Mouse (Mus musculus) stomach, embryonic 15.5 days (tissue): ENCODE data around the gene Zswim8. TPM values are rescaled to one million over a fixed set of nuclear protein-coding genes. Genes with fewer than 3 reads are reported as not detected.
A peak's percentile ranks its signal among the peaks of the same experiment; 100 is the strongest.

Experiments used
- ATAC-seq: fragments of 200-750 bp; cut with Nextera tagmentation; 2 replicates; pipeline ENCODE4 v1.8.0; 2017; ENCODE audit warnings: low read depth, moderate number of reproducible peaks, moderate TSS enrichment; ENCODE audit not compliant: insufficient read depth, low FRiP score
- H3K27ac ChIP-seq: fragments of 300-500 bp; sonication (generic); 2 replicates; pipeline ENCODE4 v1.5.1; 2015; ENCODE audit warnings: mild to moderate bottlenecking, inconsistent platforms
- H3K27me3 ChIP-seq: fragments of 300-500 bp; sonication (generic); replicated peaks from 2 replicates; pipeline ENCODE4 v1.6.1; 2015; ENCODE audit warnings: inconsistent platforms
- H3K36me3 ChIP-seq: fragments of 300-500 bp; sonication (generic); 2 replicates; pipeline ENCODE4 v1.6.1; 2015; ENCODE audit warnings: inconsistent platforms
- H3K4me1 ChIP-seq: fragments of 300-500 bp; sonication (generic); 2 replicates; pipeline ENCODE4 v1.6.1; 2015; ENCODE audit warnings: inconsistent platforms
- H3K4me2 ChIP-seq: fragments of 300-500 bp; sonication (generic); 2 replicates; pipeline ENCODE4 v1.6.1; 2015; ENCODE audit warnings: mild to moderate bottlenecking, inconsistent platforms
- H3K4me3 ChIP-seq: fragments of 300-500 bp; sonication (generic); replicated peaks from 2 replicates; pipeline ENCODE4 v1.5.1; 2015; ENCODE audit warnings: inconsistent platforms
- H3K9ac ChIP-seq: fragments of 300-500 bp; sonication (generic); 2 replicates; pipeline ENCODE4 v1.6.1; 2015; ENCODE audit warnings: inconsistent platforms
- H3K9me3 ChIP-seq: fragments of 300-500 bp; sonication (generic); 2 replicates; pipeline ENCODE4 v1.6.1; 2016; ENCODE audit warnings: inconsistent platforms
- WGBS: fragments of 180-500 bp; shearing (Covaris S2); methylation state at CpG from one replicate; pipeline ENCODE4 v1.1.7; 2015; 5-methylcytosine and 5-hydroxymethylcytosine counted together
- polyA plus RNA-seq: library from polyadenylated mRNA; unstranded; fragments of >200 nt; fragmentation: Nextera tagmentation; extraction: Ambion mirVana; gene quantifications from 2 replicates; pipeline ENCODE4 v1.2.1, GENCODE M21; 2015

Gene Zswim8
- polyA plus RNA-seq, 1 experiment from 2014 or later, result 27.3 TPM

DNA sequence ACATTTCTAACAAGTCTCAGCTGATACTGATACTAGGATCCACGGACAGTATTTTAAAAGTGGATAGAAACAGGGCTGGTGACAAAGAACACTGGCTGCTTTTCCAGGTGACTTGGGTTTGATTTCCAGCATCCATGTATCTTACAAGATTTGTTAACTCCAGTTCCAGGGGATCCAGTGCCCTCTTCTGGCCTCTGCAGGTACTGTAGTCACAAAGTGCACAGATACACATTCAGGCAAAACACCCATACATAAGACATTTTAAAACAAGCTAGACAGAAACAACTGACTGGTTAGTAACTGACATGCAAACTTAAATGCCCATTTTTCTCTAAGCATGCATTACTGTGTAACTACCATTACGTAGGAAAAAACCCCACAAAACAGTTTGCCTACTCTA is 34.4 kb upstream of the Zswim8 start:
- no peak for ATAC-seq
- H3K4me1 ChIP-seq, result 0 out of 2 replicates have a peak, but pooled peaks cover 5% of the 10 kb centered on the region
- H3K4me2 ChIP-seq, result no peak overlapping the region
- H3K27me3 ChIP-seq, result no peaks in the 10 kb centered on the region
- H3K4me3 ChIP-seq, result no peak overlapping the region
- H3K9me3 ChIP-seq, result no peaks in the 10 kb centered on the region
- WGBS, result 92% methylated on average over 2 of the region's 2 CpGs
- no peak overlapping the region for H3K9ac ChIP-seq
- H3K36me3 ChIP-seq, result peaks cover 17% of the 10 kb centered on the region; the same call in 1 of the 2 replicates
- H3K27ac ChIP-seq, result no peak overlapping the region

- 10% methylated on average over 13 of the region's 13 CpGs for WGBS
- Histone ChIP-seq H3K4me2 (peak overlapping the region; percentile 59), H3K27me3 (no peaks in the 10 kb centered on the region), H3K4me1 (0 out of 2 replicates have a peak, but pooled peaks cover 5% of the 10 kb centered on the region), H3K4me3 (peak overlapping the region; percentile 77), H3K27ac (peak overlapping the region; percentile 97), H3K9ac (no peak overlapping the region), H3K9me3 (no peaks in the 10 kb centered on the region), H3K36me3 (peaks cover 22% of the 10 kb centered on the region)
- peak; percentile 41; the same call in 1 of the 2 replicates for ATAC-seq
These were observed 33.7 kb upstream of the Zswim8 start for GRCm38 (mm10) chr14:20673735-20674063.

DNA sequence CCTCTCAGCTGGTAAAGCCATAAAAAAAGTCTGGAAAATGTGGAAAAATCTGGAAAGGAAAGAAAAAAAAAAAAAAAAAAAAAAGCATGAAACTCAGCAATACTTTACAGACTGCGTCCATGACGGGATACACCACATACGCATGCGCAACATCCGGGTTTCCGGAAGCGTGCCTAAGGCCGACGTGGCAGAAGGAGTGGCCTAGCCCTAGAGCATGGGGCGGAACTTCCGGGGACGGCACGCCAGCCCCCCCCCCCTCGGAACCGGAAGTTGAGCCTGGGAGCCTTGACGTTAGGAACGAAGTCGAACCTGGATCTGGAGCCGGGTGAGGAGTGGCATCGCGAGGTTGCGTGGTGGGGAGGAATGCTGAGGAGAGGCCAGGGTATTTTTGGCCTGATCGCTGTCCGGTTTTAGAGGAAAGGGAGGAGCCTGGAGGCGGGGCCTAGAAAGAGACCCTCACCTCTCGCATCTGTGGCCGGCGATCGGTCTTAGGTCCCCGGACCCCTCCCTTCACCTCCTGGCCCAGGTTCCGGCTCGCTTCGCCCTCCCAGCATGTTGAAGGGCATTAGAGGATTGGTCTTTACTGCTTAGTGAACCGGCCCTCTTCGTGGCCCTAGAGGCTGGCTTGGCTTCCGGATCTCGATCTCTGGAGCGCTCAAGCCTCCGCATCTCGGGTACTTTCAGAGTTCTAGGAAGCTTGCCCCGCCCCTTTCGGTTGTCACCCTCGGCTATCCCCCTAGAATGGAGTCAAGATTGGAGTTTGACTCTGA is 33.1 kb upstream of the Zswim8 start, which contains the start of gene Sec24c:
TSS of gene Sec24c (plus strand) at position 245 of the 770 bp plus-strand sequence.
- Histone ChIP-seq H3K27ac (peak within 1 kb of the TSS; percentile 97), H3K4me3 (peak within 1 kb of the TSS; percentile 77), H3K9ac (peak within 1 kb of the TSS; percentile 83), H3K36me3 (peaks cover 24% of the 10 kb centered on the region), H3K4me1 (0 out of 2 replicates have a peak, but pooled peaks cover 5% of the 10 kb centered on the region), H3K4me2 (peak within 1 kb of the TSS; percentile 74), H3K27me3 (no peaks in the 10 kb centered on the region), H3K9me3 (no peaks in the 10 kb centered on the region)
- under 1% methylated on average over 43 of the region's 43 CpGs for WGBS
- peak; percentile 96 for ATAC-seq

- 91% methylated on average over 4 of the region's 4 CpGs for WGBS
- H3K27ac ChIP-seq, result no peak overlapping the region
- H3K9me3 ChIP-seq, result no peaks in the 10 kb centered on the region
- no peak overlapping the region for H3K4me2 ChIP-seq
- no peaks in the 10 kb centered on the region for H3K27me3 ChIP-seq
- H3K9ac ChIP-seq, result no peak overlapping the region
- ATAC-seq, result no peak
- 0 out of 2 replicates have a peak, but pooled peaks cover 5% of the 10 kb centered on the region for H3K4me1 ChIP-seq
- H3K36me3 ChIP-seq, result peaks cover 55% of the 10 kb centered on the region
- no peak overlapping the region for H3K4me3 ChIP-seq
These were observed 29.4 kb upstream of the Zswim8 start for GRCm38 (mm10) chr14:20677906-20678305.

DNA sequence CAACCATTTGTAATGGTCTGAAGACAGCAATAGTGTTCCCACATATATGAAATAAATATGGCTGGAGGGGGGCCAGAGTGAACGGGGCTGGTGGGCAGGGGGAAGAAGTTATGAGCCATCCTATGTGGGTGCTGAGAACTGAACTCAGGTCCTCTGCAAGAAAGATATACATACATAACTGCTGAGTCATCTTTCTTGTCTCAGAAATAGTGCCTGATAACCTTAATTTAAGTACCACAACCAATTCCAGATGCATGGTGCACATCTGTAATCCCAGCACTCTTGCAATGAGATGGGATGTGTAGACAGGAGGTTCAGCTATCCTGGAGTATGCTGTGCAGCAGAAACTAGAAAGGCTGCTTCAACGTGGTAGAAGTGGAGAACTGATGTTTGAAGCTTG is 25.6 kb upstream of the Zswim8 start:
- H3K9me3 ChIP-seq, result no peaks in the 10 kb centered on the region
- no peak overlapping the region for H3K27ac ChIP-seq
- H3K4me3 ChIP-seq, result no peak overlapping the region
- no peak for ATAC-seq
- H3K9ac ChIP-seq, result no peak overlapping the region
- peaks cover 84% of the 10 kb centered on the region for H3K36me3 ChIP-seq
- H3K4me2 ChIP-seq, result no peak overlapping the region
- no peaks in the 10 kb centered on the region for H3K27me3 ChIP-seq
- 88% methylated on average over 2 of the region's 2 CpGs for WGBS
- no peaks in the 10 kb centered on the region for H3K4me1 ChIP-seq

- no peak overlapping the region for H3K27ac ChIP-seq
- no peak overlapping the region for H3K4me3 ChIP-seq
- H3K27me3 ChIP-seq, result no peaks in the 10 kb centered on the region
- H3K9ac ChIP-seq, result no peak overlapping the region
- ATAC-seq, result no peak
- 71% methylated on average over 3 of the region's 3 CpGs for WGBS
- H3K4me1 ChIP-seq, result no peaks in the 10 kb centered on the region
- H3K36me3 ChIP-seq, result peaks cover 88% of the 10 kb centered on the region
- H3K9me3 ChIP-seq, result no peaks in the 10 kb centered on the region
- H3K4me2 ChIP-seq, result no peak overlapping the region
These were observed 24.9 kb upstream of the Zswim8 start for GRCm38 (mm10) chr14:20682498-20682897.

DNA sequence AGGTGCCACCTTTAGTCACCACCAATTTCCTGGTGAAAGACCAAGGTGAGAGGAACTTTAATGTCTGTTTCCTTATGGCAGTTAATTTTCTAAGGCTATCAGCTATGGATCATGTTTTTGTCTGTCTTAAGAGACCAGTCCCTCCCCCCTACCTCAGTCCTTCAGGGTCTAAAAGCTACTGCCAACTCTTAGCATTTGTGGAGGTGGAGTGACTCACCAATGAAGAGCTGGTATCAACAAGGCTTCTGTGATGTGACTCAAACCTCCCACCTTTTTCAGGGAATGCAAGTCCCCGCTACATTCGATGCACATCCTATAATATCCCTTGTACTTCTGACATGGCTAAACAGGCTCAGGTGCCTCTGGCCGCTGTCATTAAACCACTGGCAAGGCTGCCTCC is 20.8 kb upstream of the Zswim8 start:
- Histone ChIP-seq H3K9me3 (no peaks in the 10 kb centered on the region), H3K36me3 (peaks cover 93% of the 10 kb centered on the region), H3K4me2 (no peak overlapping the region), H3K4me1 (no peaks in the 10 kb centered on the region), H3K27me3 (no peaks in the 10 kb centered on the region), H3K27ac (no peak overlapping the region), H3K9ac (no peak overlapping the region), H3K4me3 (no peak overlapping the region)
- 94% methylated on average over 3 of the region's 3 CpGs for whole genome bisulfite sequencing
- no peak for ATAC-seq

DNA sequence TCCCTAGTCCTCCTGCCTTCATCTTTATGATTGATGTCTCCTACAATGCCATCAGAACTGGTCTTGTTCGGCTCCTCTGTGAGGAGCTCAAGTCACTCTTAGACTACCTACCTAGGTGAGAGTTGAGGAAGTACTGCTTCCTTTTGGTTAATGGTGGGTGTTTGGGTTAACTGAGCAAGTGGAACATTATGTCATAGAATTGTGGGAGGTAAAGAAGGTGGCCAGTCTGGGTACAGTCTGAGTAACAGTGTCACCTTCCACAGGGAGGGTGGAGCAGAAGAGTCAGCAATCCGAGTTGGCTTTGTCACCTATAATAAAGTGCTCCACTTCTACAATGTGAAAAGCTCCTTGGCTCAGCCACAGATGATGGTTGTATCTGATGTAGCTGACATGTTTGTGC is 18.3 kb upstream of the Zswim8 start:
- ATAC-seq, result no peak
- Histone ChIP-seq H3K27ac (no peak overlapping the region), H3K4me1 (no peaks in the 10 kb centered on the region), H3K36me3 (peaks cover 92% of the 10 kb centered on the region), H3K9ac (no peak overlapping the region), H3K9me3 (no peaks in the 10 kb centered on the region), H3K4me2 (no peak overlapping the region), H3K27me3 (no peaks in the 10 kb centered on the region), H3K4me3 (no peak overlapping the region)
- WGBS, result 79% methylated on average over 2 of the region's 2 CpGs

DNA sequence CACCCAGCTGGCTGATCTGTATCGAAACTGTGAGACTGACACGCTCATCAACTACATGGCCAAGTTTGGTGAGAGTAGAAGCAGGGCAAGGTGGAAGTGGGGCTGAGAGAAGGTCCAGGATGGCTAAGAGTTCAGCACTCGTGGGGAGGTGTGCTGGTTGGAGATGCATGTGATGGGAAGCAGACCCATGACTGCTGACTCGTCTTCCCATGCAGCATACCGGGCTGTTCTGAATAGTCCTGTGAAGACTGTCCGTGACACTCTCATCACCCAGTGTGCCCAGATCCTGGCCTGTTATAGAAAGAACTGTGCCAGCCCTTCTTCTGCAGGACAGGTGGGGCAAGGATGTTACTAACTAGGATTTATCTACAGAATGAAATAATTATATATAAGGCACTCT is 15.6 kb upstream of the Zswim8 start:
- Histone ChIP-seq H3K27me3 (no peaks in the 10 kb centered on the region), H3K4me3 (no peak overlapping the region), H3K4me2 (no peak overlapping the region), H3K27ac (no peak overlapping the region), H3K4me1 (peaks cover 11% of the 10 kb centered on the region), H3K9me3 (no peaks in the 10 kb centered on the region), H3K36me3 (peaks cover 65% of the 10 kb centered on the region), H3K9ac (no peak overlapping the region)
- ATAC-seq, result no peak
- WGBS, result 90% methylated on average over 6 of the region's 6 CpGs

DNA sequence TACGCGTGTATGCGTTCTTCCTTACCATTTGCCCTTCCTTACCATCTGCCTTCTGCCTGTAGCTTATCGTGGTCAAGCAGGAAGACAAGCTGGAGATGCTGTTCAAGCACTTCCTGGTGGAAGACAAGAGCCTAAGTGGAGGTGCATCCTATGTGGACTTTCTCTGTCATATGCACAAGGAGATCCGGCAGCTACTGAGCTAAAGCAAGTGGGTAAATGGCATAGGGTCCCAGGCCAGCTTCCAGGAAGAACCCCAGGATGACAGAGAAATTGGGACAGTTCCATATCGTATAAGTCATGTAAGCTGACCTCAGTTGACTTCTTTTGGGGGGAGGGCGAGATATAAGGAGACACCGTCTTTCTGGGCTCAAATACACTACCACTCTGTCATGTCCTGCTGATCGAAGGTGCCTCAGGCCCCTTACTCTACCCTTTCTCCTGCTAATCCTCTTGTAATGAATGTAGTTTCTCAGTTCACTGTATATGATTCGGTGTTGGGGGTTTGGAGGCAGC is 13.7 kb upstream of the Zswim8 start:
- peaks cover 16% of the 10 kb centered on the region for H3K4me1 ChIP-seq

DNA sequence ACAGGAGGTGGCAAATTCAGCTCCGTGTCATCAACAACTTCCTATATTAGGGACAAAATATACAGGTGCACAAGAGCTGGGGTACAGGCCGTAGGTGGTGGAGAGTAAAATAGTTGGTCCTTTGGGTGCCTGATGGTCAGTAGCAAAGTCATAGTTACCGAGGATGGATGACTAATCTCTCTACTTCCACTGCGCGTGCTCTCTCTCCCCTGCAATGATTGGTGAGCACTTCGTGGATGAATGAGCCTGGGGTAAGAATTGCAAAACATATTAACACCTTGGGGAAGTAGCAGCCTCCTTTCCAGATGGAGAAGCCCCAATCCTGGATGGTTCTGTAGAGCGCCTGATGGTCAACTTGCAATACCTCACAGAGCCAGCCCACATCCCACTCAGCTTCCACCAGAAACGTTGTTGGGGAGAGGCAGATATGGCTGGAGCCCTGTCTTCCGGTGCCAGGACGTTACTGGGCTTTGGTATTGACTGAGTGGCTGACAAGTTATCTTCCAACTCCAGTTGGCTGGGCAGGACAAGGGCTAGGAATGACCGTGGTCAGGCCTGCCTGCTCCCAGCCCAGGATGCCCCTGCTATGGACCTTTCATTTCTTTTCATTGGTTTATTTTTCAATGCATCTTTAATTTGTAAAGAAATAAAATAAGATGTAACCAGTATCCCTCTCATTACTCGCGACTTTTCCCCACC is 13.0 kb upstream of the Zswim8 start:
- Histone ChIP-seq H3K36me3 (peaks cover 40% of the 10 kb centered on the region), H3K9me3 (no peaks in the 10 kb centered on the region), H3K4me1 (peaks cover 16% of the 10 kb centered on the region), H3K27ac (peak overlapping the region; percentile 97), H3K4me2 (peak overlapping the region; percentile 72), H3K9ac (peak overlapping the region; percentile 75; the same call in 1 of the 2 replicates), H3K4me3 (peak overlapping the region; percentile 76), H3K27me3 (no peaks in the 10 kb centered on the region)
- 45% methylated on average over 13 of the region's 13 CpGs for WGBS
- no peak; the same call in 1 of the 2 replicates for ATAC-seq

More for the DNA sequence above, 13.7 kb upstream of the Zswim8 start:
- no peak overlapping the region for H3K27ac ChIP-seq
- no peaks in the 10 kb centered on the region for H3K9me3 ChIP-seq
- no peak overlapping the region for H3K4me3 ChIP-seq
- peaks cover 46% of the 10 kb centered on the region for H3K36me3 ChIP-seq
- WGBS, result 91% methylated on average over 10 of the region's 10 CpGs
- no peak overlapping the region; the same call in 1 of the 2 replicates for H3K4me2 ChIP-seq
- no peaks in the 10 kb centered on the region for H3K27me3 ChIP-seq
- no peak for ATAC-seq
- H3K9ac ChIP-seq, result no peak overlapping the region
